Mouse (Mus musculus): ENCODE results near the gene Supt6. TPM values are rescaled to one million over a fixed set of nuclear protein-coding genes. Genes with fewer than 3 reads are reported as not detected.

Supt6 gene
- polyA plus RNA-seq, 1 experiment = 30.7 TPM

- WGBS = 93% methylated on average over 7 of the region's 7 CpGs
- no peaks in the 10 kb centered on the region; the same call in 1 of the 2 replicates for H3K4me1 ChIP-seq (ENCODE audit: control insufficient read depth, insufficient read depth, low read length)
- H3K4me3 ChIP-seq (replicated peaks; ENCODE audit: control insufficient read depth, low read depth, low read length) = no peak overlapping the region
- H3K27ac ChIP-seq (ENCODE audit: control insufficient read depth, insufficient read depth, low read depth, low read length, poor library complexity) = no peak overlapping the region
- TF ChIP-seq CTCF (IDR thresholded peaks at IDR 0.05; ENCODE audit: control insufficient read depth, insufficient read depth, low read length) = no peak
- TF ChIP-seq POLR2A (IDR thresholded peaks at IDR 0.05; ENCODE audit: borderline replicate concordance, control insufficient read depth, low read depth, low read length) = no peak
These were observed 86.2 kb downstream of the Supt6 start for GRCm38 (mm10) chr11:78159557-78159956.

DNA sequence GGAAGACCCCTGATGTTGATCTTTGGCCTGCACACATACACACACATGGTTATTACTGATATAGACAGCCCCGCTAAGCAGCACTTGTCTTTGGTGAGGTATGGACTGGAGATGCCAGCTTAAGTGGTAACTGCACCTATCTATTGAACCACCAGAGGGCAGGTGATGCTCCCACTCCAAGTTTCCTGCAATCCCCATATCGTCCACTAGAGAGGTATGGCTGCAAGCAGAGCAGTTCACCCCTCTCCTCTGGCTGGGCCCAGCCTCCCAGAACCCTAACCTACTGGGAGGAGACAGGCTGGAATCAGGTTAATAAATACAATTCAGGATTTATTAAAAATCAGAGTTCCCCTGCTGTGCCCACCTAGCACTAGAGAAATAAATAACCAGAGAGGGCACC is 86.7 kb downstream of the Supt6 start:
- H3K4me1 ChIP-seq (ENCODE audit: control insufficient read depth, insufficient read depth, low read length) = no peaks in the 10 kb centered on the region; the same call in 1 of the 2 replicates
- TF ChIP-seq CTCF (IDR thresholded peaks at IDR 0.05; ENCODE audit: control insufficient read depth, insufficient read depth, low read length) (peak; percentile 99), POLR2A (IDR thresholded peaks at IDR 0.05; ENCODE audit: borderline replicate concordance, control insufficient read depth, low read depth, low read length) (no peak)

More for the DNA sequence above, 86.7 kb downstream of the Supt6 start:
- no peak overlapping the region for H3K27ac ChIP-seq (ENCODE audit: control insufficient read depth, insufficient read depth, low read depth, low read length, poor library complexity)
- H3K4me3 ChIP-seq (replicated peaks; ENCODE audit: control insufficient read depth, low read depth, low read length) = no peak overlapping the region
- 19% methylated on average over 2 of the region's 2 CpGs for WGBS

Other genes starting within 250 kb of the Supt6 start
- gene Dhrs13, start 213.7 kb downstream of the Supt6 start, polyA plus RNA-seq (2011; ENCODE audit: insufficient read depth, insufficient read length, low replicate concordance, missing spikeins) = 6.5 and 10.8 TPM in 2 replicates
- 21.1 and 44.1 TPM in 2 replicates for gene Flot2, start 208.1 kb downstream of the Supt6 start, polyA plus RNA-seq (2011; ENCODE audit: insufficient read depth, insufficient read length, low replicate concordance, missing spikeins)
- gene Eral1, start 165.6 kb downstream of the Supt6 start, polyA plus RNA-seq (2011; ENCODE audit: insufficient read depth, insufficient read length, low replicate concordance, missing spikeins) = 9.8 and 16.3 TPM in 2 replicates
- gene Fam222b, start 151.3 kb downstream of the Supt6 start, polyA plus RNA-seq (2011; ENCODE audit: insufficient read depth, insufficient read length, low replicate concordance, missing spikeins) = 5.3 and 12.3 TPM in 2 replicates
- gene Traf4, start 80.4 kb downstream of the Supt6 start, polyA plus RNA-seq (2011; ENCODE audit: insufficient read depth, insufficient read length, low replicate concordance, missing spikeins) = 20.6 and 30.0 TPM in 2 replicates
- gene Nek8, start 69.3 kb downstream of the Supt6 start, polyA plus RNA-seq (2011; ENCODE audit: insufficient read depth, insufficient read length, low replicate concordance, missing spikeins) = 10.4 and 17.8 TPM in 2 replicates
- 48.0 and 66.6 TPM in 2 replicates for gene Tlcd1, start 69.3 kb downstream of the Supt6 start, polyA plus RNA-seq (2011; ENCODE audit: insufficient read depth, insufficient read length, low replicate concordance, missing spikeins)
- 181 and 299 TPM in 2 replicates for gene Rpl23a, start 62.4 kb downstream of the Supt6 start, polyA plus RNA-seq (2011; ENCODE audit: insufficient read depth, insufficient read length, low replicate concordance, missing spikeins)
- 5.2 and 8.6 TPM in 2 replicates for gene Rab34, start 57.6 kb downstream of the Supt6 start, polyA plus RNA-seq (2011; ENCODE audit: insufficient read depth, insufficient read length, low replicate concordance, missing spikeins)
- gene Proca1, start 52.6 kb downstream of the Supt6 start, polyA plus RNA-seq (2011; ENCODE audit: insufficient read depth, insufficient read length, low replicate concordance, missing spikeins) = 2.6 and 3.3 TPM in 2 replicates
- 47.7 and 67.8 TPM in 2 replicates for gene Sdf2, start 241 bp downstream of the Supt6 start, polyA plus RNA-seq (2011; ENCODE audit: insufficient read depth, insufficient read length, low replicate concordance, missing spikeins)
- 25.9 and 50.3 TPM in 2 replicates for gene 2610507B11Rik, start 15.8 kb upstream of the Supt6 start, polyA plus RNA-seq (2011; ENCODE audit: insufficient read depth, insufficient read length, low replicate concordance, missing spikeins)
- 2.4 and 3.9 TPM in 2 replicates for gene BC030499, start 44.9 kb upstream of the Supt6 start, polyA plus RNA-seq (2011; ENCODE audit: insufficient read depth, insufficient read length, low replicate concordance, missing spikeins)
- gene Spag5, start 55.5 kb upstream of the Supt6 start, polyA plus RNA-seq (2011; ENCODE audit: insufficient read depth, insufficient read length, low replicate concordance, missing spikeins) = 70.4 and 91.6 TPM in 2 replicates
- gene Aldoc, start 77.0 kb upstream of the Supt6 start, polyA plus RNA-seq (2011; ENCODE audit: insufficient read depth, insufficient read length, low replicate concordance, missing spikeins) = 2.9 and 8.4 TPM in 2 replicates
- 7.3 and 16.7 TPM in 2 replicates for gene Pigs, start 82.4 kb upstream of the Supt6 start, polyA plus RNA-seq (2011; ENCODE audit: insufficient read depth, insufficient read length, low replicate concordance, missing spikeins)
- 35.6 and 71.9 TPM in 2 replicates for gene Unc119, start 97.5 kb upstream of the Supt6 start, polyA plus RNA-seq (2011; ENCODE audit: insufficient read depth, insufficient read length, low replicate concordance, missing spikeins)
- gene Foxn1, start 140.6 kb upstream of the Supt6 start, polyA plus RNA-seq (2011; ENCODE audit: insufficient read depth, insufficient read length, low replicate concordance, missing spikeins) = not detected in 2 replicates
- gene Slc13a2, start 176.2 kb upstream of the Supt6 start, polyA plus RNA-seq (2011; ENCODE audit: insufficient read depth, insufficient read length, low replicate concordance, missing spikeins) = not detected in 2 replicates
- gene Slc46a1, start 219.7 kb upstream of the Supt6 start, polyA plus RNA-seq (2011; ENCODE audit: insufficient read depth, insufficient read length, low replicate concordance, missing spikeins) = 1.6 TPM in 1 of 2 replicates, not detected in the other